In genomic region chr9:41585771-41586170, GRCm38 (mm10) we compare ENCODE assay signal across 10 mouse cellular contexts.
DNase-seq lines count a peak whose midpoint lies in the region; ATAC-seq and TF ChIP-seq lines count a peak whose summit lies in the region.
"Had no signal": no experiment of that assay in that cellular context is flagged by ENCODE, and none has a peak within 500 bp of the region (broad histone marks: within the 10 kb centered on the region; RNA-seq: fewer than 3 reads in every experiment).

No protein-coding gene starts in this region.

- 0 out of 2 replicates have a peak overlapping the region, but pooled peaks have one; percentile 1 for H3K4me2 ChIP-seq in heart, embryonic 11.5 days
- H3K4me2 ChIP-seq in forebrain, postnatal 0 days (ENCODE audit: low read depth): peak overlapping the region; percentile 85
- H3K4me2 ChIP-seq in midbrain, embryonic 12.5 days (replicated peaks): peak overlapping the region; percentile 70

- no peaks in the 10 kb centered on the region for H3K4me1 ChIP-seq in heart, embryonic 11.5 days (ENCODE audit: control insufficient read depth, insufficient read depth, low read length)
- peaks cover 24% of the 10 kb centered on the region for H3K4me1 ChIP-seq in forebrain, postnatal 0 days (ENCODE audit: insufficient read depth)
- H3K4me1 ChIP-seq in midbrain, embryonic 12.5 days: peaks cover 45% of the 10 kb centered on the region

- no peaks in the 10 kb centered on the region for H3K9me3 ChIP-seq in heart, embryonic 11.5 days (replicated peaks; ENCODE audit: control insufficient read depth, low read length)
- no peaks in the 10 kb centered on the region for H3K9me3 ChIP-seq in forebrain, postnatal 0 days (ENCODE audit: low read length)
- H3K9me3 ChIP-seq in midbrain, embryonic 12.5 days: no peaks in the 10 kb centered on the region

- 61% methylated on average over 5 of the region's 5 CpGs for WGBS in heart, embryonic 11.5 days (ENCODE audit: insufficient replicate concordance)
- 4% methylated on average over 5 of the region's 5 CpGs for WGBS in forebrain, postnatal 0 days
- WGBS in midbrain, embryonic 12.5 days: 22% methylated on average over 5 of the region's 5 CpGs

- no peak for ATAC-seq in heart, embryonic 11.5 days (replicated peaks; ENCODE audit: insufficient number of reproducible peaks, low FRiP score, low TSS enrichment)
- ATAC-seq in forebrain, postnatal 0 days: no peak
- ATAC-seq in midbrain, embryonic 12.5 days (ENCODE audit: low FRiP score, low read depth): no peak

- DNase-seq in heart, adult 9 months (ENCODE audit: low spot score in 2 of 2): no peak
- peak; percentile 62 for DNase-seq in NIH3T3 (ENCODE audit: low read depth)
- peak; percentile 78 for DNase-seq in forebrain, postnatal 0 days
- DNase-seq in spleen, adult 12 weeks (ENCODE audit: low spot score): no peak
- DNase-seq in frontal cortex, postnatal 25 days (ENCODE audit: low spot score in 2 of 2): no peak
- DNase-seq in left cerebral cortex, postnatal 4 days: no peak
- DNase-seq: kidney, postnatal 14 days had no signal

- intact Hi-C loops in left cerebral cortex, postnatal 4 days (cut with DNase I): loop anchor here (2.0 to 5.0 kb wide), 3 partner anchors 307 to 365 kb away; no protein-coding TSS in a partner anchor

- peaks cover 17% of the 10 kb centered on the region for H3K36me3 ChIP-seq in heart, embryonic 11.5 days (ENCODE audit: control insufficient read depth, insufficient read depth, low read length)
- H3K36me3 ChIP-seq in forebrain, postnatal 0 days (ENCODE audit: insufficient read depth): peaks cover 39% of the 10 kb centered on the region
- H3K36me3 ChIP-seq in midbrain, embryonic 12.5 days: peaks cover 42% of the 10 kb centered on the region

- H3K9ac ChIP-seq in heart, embryonic 11.5 days (ENCODE audit: low read depth, low read length): no peak overlapping the region
- H3K9ac ChIP-seq in forebrain, postnatal 0 days: peak overlapping the region; percentile 98
- H3K9ac ChIP-seq in midbrain, embryonic 12.5 days (replicated peaks): peak overlapping the region; percentile 63

- H3K27me3 ChIP-seq in heart, embryonic 11.5 days (ENCODE audit: control insufficient read depth, insufficient read depth, low read length): no peaks in the 10 kb centered on the region
- no peaks in the 10 kb centered on the region for H3K27me3 ChIP-seq in forebrain, postnatal 0 days (ENCODE audit: insufficient read depth, low read length)
- no peaks in the 10 kb centered on the region for H3K27me3 ChIP-seq in midbrain, embryonic 12.5 days

- no peak for TF ChIP-seq CTCF in forebrain, postnatal 0 days (IDR thresholded peaks at IDR 0.05; ENCODE audit: low read depth)

- no peak overlapping the region for H3K27ac ChIP-seq in heart, embryonic 11.5 days (ENCODE audit: low read depth, low read length)
- peak overlapping the region; percentile 99 for H3K27ac ChIP-seq in forebrain, postnatal 0 days (ENCODE audit: low read depth, low read length)
- peak overlapping the region; percentile 93 for H3K27ac ChIP-seq in midbrain, embryonic 12.5 days (replicated peaks)
- H3K27ac ChIP-seq: macrophage had no signal

- H3K4me3 ChIP-seq in heart, embryonic 11.5 days (ENCODE audit: low read depth, low read length): no peak overlapping the region
- H3K4me3 ChIP-seq in forebrain, postnatal 0 days (ENCODE audit: low read depth, low read length): peak overlapping the region; percentile 81
- H3K4me3 ChIP-seq in midbrain, embryonic 12.5 days: peak overlapping the region; percentile 41

Comparison
In these comparisons a context has a peak if more than half of its experiments do, and no peak if none do; other contexts are left out.
1. H3K4me2 ChIP-seq: peak in every context shown above with its lines; median percentile 85 in forebrain, postnatal 0 days; 70 in midbrain, embryonic 12.5 days; 1 in heart, embryonic 11.5 days.
2. DNase-seq: peak in NIH3T3 (single experiment) and forebrain, postnatal 0 days (single experiment); none in heart, adult 9 months (0 of 2), spleen, adult 12 weeks (single experiment), frontal cortex, postnatal 25 days (0 of 2) and left cerebral cortex, postnatal 4 days (single experiment).